Mouse (Mus musculus) kidney, adult 18-20 months (tissue): ENCODE data around the gene Mmp27.

ENCODE experiments used
- DNase-seq: peaks from one replicate; pipeline ENCODE4 v3.0.0; 2021

The Mmp27 gene

DNA sequence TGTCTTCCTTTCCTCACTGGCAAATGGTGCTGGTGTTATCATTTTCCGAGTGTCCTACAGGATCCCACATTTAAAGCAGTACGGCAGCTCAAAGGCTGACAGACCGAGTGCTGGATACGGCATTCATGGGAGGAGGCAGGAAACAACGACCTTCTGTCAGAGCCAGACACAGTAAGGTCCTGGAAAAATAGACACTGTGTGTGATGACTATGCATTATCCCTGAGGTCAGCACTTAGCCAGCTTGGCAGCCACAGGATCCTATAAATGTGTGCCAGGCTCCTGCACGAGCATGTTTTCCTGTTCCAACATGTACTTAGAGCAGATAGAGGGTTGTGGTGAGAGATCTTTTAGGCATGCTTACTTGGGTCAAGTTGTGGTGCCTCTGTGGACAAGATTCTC lies 32.8 kb downstream of the Mmp27 start:
- no peak for DNase-seq

DNA sequence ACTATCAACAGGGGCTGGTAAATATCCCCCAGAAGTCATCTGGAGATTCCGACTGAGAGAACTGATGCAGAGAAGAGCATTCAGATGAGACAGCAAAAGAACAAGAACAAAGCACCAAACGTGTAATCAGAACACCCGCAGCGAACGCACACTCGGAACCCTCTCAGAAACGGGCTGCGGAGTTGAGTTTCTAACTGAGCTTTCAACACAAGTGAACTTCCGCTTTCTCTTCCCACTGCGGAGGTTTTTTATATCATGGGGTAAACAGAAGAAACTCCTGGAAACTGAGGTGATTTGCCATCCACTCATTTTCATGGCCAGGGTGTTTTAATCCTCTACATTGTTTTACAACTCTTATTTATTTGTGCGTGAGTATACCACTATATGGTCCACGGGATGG lies 34.4 kb downstream of the Mmp27 start:
- no peak for DNase-seq

DNA sequence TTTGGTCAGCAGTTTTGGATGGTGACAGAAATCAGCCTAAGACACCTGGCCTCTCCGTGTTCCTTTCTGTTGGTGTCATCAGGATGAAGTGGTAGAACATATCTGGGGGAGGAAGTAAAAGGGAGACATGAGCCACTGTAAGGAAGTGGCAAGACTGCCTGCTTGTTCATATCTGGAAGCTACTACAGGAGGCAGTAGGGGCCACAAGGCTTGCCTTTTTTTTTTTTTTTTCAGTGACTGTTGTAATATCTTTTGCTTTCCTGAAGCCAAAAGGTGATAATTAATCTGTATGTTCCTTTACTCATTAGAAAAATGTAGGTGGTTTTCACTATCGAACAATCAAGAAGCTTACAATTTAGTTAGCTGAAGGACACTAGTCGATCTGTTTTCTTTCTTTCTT lies 51.4 kb downstream of the Mmp27 start:
- no peak for DNase-seq

DNA sequence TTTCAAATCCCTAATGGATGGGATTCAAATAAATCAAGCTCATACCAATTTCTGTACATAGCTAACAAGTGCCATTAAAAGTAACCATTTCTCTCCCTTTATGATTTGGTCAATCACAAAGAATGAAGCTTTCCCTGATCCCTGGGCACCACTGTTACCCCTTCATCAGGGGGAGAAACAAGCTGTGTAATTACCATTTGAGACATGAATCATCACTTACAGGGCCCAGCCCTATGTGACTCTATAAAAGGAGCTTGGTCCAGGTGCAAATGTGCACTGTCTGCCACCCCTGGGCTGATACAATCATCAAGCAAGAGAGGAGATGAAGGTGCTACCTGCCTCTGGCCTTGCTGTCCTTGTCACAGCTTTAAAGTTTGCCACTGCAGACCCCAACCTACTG lies 56.7 kb downstream of the Mmp27 start, which contains the start of gene Mmp20:
TSS of gene Mmp20 (plus strand) at position 301 of the 400 bp plus-strand sequence.
- no peak for DNase-seq
